Mouse (Mus musculus): ENCODE results near the gene Plscr4. TPM values are rescaled to one million over a fixed set of nuclear protein-coding genes. Genes with fewer than 3 reads are reported as not detected.

Gene Plscr4
- total RNA-seq (2022) = 1 to 10 TPM; 1.9 to 2.6 (median 2.2) TPM

DNA sequence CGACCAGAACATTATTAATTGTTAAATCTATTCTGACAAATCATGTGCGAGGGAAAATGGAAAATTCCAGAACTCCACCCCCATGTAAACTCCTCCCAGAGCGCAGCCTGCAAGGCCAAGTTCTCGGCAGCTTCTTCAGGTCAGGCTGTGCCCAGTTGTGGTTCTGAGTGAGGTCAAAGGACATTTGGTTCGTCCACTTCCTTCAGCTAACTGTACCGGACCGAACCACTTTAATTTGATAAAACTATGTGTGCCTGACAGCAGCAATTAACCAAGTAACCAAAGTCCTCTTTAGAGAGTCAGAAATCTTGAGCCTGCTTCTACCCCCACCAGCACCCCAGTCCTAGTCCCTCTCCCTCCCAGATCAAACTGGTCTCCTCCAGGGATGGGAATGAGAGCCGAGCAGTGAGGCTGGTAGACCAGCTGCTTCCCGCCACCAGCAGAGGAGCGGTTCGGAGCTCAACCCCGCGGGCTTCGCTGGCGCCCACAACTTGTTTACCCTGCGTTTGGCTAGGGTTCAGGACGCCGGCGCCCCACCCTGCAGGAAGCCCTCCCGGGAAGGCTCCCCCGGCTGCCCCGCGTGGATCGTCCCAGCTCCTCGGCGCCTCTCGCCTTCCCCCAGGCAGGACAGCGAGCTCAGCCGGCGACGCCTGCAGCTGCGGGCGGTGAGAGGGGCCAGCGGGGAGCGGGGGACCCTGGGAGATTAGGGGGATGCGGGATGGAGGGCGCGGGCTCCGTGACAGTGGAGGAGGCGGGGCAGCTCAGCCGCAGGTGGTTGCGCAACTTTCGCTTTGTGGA is at the start of gene Plscr4:
Gene Plscr4, plus strand, starts transcription at position 113 of the 798 bp plus-strand sequence.
- peak in 1 of 2 experiments; percentile 17 for DNase-seq (ENCODE audit: low spot score in 2 of 2)

DNA sequence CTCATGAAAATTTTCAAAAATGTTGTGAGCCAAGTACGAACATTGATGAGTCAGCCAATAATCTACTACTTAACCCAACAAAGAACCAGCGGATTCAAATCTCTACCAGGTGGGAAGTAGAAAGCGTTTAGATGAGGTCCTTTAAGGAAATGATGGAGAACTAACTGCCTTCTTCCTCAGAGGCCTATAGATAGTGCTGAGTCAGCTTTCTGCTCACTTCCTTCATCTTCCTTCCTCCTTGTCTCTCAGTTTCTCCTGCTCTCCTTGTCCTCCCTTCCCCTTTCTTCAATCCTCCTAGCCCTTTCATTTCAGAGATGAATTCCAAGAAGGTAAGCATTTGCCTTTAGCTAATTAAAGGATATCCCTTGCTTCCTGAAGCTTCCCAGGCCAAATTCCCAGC is 46.9 kb upstream of the Plscr4 start:
- no peak for DNase-seq (ENCODE audit: low spot score in 2 of 2)

DNA sequence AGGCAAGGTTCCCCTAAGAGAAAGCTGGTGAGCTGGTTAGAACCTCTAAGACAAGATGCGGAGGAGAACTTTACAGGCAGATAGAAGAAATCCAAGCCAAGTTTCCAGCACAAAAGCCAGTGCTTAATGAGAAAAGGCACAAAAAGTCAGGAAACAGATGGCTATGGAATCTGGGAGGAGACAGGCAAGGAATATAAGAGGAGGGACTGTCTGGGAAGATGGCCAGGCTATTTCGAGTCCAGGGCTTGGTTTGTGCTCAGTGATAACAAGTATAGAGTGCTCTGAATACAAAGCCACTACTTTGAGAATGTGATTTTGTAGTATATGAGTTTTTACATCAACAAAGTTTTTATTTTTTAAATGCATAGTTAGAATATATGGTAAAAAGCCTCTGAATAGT is 45.1 kb upstream of the Plscr4 start:
- peak in 1 of 2 experiments; percentile 24 for DNase-seq (ENCODE audit: low spot score in 2 of 2)

DNA sequence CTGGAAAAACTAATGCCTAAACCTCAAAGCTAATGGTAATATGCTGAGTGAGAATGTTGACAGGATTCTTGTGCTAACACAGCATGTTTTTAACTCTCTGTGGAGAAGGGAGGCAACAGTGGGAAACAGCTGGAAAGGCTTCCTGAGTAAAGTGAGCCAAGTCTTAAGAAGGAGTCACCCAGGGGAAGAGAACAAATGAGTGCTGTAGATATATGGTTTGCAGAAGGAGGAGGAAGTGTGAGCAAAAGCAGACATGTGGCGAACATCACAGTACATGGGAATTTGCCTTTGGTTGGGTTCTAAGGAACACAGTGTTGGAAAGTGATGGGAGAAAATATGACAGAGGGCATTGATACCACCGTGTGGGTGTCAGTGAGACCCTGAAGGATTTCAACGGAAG is 43.5 kb upstream of the Plscr4 start:
- no peak for DNase-seq (ENCODE audit: low spot score in 2 of 2)

DNA sequence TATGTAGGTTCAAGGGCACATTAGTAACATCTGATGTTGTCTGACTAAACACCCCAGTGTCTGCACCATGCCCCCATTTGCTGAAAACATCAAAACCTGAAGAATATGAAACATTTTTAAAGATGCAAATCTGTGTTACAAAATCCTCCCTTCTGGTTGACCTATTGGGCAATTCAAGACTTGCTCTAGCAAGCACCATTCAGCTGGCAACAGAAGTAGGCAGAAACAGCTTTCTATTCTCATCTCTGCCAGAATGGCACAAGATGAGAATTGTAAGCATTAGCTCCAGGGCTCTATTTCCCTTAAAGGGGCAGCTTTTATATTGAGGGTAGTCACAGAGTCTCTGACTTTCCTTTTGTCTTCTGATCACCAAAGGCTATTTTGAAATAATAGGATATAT is 19.4 kb upstream of the Plscr4 start:
- DNase-seq (ENCODE audit: low spot score in 2 of 2) = no peak

DNA sequence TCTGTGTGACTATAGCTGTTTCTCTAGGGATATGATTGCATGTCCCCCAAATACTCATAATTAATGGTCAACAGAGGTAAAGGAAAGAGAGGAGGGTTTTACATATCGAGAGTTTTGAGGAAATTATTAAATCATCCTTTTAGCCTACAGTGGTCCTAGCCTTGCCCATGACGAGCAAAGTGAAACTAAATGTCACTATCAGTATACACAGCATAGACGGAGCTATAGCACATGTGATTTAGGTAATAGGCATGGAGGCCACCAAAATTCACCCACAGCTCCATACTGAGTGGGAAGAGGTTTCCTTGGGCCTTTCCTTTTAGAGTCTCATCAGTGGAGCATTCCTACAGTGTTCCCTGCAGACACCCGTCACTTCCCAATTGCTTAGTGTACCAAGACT is 15.7 kb upstream of the Plscr4 start:
- DNase-seq (ENCODE audit: low spot score in 2 of 2) = no peak

DNA sequence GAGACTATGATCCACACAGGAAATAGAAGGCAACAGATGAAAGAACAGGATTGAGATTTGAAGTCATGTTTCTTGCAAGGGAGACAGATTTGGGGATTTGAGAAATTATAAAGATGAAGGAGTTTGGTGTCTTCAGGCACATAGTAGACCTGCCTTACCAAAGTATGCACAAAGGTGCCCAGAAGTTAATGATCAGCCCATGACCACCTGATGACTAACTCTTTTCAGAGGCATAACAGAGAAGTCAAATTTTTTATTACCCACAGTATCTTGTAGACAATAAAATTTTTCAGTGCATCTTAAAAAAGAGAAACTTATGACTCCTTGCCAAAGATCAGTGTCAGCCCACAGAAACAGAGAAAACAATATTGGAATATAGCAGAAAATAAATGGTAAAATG is 12.6 kb upstream of the Plscr4 start:
- no peak for DNase-seq (ENCODE audit: low spot score in 2 of 2)

DNA sequence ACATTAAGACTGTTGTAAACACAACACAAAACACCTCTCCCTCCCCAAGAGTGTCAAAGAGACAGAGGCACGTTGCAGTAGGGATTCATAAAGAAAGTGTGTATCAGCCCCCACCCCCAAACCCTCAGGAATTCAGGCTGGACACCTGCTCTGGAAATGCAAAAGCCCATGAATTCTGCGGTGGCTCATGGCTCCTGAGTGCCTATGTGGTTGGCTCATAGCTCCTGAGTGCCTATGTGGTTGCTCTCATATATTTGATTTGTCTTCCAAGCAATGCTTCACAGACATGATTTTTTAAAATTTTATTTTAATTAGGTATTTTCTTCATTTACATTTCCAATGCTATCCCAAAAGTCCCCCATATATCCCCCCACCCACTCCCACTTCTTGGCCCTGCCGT is 568 bp upstream of the Plscr4 start:
- DNase-seq (ENCODE audit: low spot score in 2 of 2) = no peak

DNA sequence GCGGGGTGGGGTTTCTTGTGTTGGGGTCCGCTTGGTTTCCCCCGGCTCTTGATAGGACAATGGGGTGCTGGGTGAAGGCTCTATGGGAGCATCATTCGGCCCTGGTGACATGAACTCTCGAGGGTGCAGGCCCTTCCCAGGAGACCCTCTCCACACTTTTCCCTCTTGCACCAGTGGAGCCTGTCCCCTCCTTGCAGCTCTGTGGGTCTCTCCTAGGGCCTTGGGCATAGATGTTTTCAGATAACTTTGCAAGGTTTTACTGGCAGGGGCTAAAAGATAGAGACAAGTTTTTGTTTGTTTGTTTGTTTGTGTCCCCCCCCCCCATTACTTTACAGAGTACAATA is 858 bp downstream of the Plscr4 start:
- no peak for DNase-seq (ENCODE audit: low spot score in 2 of 2)

DNA sequence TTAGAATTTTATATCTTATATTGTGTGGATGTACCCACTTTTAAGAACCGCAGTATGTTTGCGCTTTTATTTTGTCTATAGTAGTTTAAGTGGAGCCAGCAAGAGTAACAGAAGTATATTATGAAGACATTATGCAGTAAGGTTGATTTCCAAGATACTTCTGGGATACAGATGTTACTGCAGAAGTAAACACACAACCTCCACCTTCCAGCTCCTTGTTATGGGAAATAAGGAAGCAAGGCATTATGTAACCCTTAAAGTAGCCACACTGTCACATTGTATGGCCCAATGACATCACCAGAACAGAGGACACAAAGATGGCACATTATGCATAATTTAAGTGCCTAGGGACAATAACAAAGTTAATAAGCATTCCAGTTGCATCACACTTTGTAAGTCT is 1.2 kb downstream of the Plscr4 start:
- DNase-seq (ENCODE audit: low spot score in 2 of 2) = no peak

DNA sequence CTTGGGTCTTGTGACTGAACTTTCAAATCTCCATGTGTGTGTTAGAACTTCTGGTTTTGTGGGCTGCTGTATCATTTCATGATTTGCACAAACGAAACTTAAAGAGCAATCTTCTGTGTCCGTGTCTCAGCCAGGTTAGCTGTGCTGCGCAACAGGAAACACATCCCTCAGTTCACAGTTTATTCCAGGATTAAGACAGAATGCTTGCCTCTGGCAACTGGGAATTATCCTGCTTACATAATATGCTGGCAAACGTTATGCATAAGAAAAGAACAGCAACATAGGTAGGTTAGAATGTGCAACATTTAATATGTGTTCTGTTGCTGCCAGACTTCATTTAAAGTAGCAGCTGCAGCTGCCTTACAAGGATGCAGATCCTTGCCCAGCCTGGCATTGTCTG is 10.6 kb downstream of the Plscr4 start:
- no peak for DNase-seq (ENCODE audit: low spot score in 2 of 2)

DNA sequence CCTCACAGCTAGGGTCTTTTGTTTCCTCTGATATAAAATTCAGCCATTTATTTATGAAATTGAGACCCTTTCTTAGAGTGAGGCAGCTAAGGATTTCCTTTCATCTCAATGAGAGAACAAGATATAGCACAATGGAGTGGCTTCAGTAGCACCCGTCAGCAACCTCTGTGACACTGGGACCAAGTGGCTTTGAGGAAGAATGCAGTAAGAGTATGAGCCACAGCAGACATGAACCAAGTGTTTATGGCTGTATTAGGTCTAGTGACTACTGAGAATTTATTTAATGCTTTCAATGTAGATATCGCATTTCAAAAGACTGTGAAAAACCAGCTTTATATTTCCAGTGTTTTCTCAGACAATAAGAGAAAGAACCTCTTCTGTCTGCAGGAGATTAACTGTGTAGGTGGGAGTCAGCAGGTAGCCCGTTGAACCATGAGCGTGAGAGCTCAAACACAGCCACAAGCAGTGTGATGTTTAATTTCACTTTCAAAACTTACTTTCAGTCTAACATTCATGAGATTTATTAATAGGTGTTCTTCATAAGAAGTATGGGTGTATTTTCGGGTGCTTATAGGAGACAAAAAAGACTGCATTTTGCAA is 15.2 kb downstream of the Plscr4 start:
- DNase-seq (ENCODE audit: low spot score in 2 of 2) = no peak

DNA sequence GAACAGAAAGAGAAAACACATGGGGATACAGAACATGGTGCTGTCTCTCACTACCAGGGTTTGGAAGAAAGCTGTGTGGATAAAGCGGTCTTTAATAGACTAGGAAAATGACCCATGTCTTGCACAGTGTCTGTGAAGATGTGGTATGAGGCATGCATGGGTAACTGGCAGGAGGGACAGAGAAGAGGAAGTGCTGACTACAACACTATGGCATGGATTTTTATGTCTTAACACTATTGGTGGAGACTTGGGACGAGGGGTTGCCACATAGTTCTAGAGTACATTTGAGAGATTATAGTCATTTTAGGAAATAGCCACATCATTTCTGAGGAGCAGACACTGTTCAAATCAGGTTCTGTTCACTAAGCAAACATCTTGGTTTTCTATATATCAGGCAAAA is 16.0 kb downstream of the Plscr4 start:
- no peak for DNase-seq (ENCODE audit: low spot score in 2 of 2)

DNA sequence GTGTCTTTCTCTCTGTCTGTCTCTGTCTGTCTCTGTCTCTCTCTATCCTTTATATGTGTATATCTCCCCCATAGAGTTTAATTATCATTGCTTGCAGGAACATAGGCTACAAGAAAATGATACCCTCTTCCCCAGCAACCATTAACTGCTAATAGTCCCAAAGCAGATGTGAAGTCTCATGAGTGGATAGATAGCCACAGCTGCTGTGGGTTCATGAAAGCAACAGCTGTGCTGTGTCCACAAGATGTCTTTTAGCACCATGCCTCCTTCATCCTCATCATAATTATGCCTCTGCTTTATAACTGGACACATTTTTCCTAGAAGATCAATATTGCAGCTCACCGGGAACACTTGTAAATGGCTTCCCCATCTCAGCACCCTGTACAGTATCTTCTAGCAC is 17.1 kb downstream of the Plscr4 start:
- DNase-seq (ENCODE audit: low spot score in 2 of 2) = no peak

DNA sequence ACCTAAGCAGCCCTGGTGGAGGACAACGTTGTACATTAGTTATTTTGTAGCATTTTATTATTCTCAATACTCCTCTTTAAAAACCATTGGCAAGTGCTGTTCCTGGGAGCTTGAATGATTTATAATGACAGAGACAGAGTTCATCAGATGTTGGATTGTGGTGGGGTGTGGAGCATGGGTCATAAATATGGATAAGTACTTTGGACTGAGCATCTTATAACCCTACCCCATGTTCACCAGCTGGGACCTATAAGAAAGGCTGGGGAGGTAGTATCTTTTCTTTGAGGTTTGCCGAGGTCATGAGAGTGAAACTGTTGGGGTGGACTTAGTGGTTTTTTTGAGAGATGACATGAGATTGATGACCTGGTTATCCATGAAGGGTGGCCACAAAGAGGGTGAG is 24.5 kb downstream of the Plscr4 start:
- no peak for DNase-seq (ENCODE audit: low spot score in 2 of 2)

DNA sequence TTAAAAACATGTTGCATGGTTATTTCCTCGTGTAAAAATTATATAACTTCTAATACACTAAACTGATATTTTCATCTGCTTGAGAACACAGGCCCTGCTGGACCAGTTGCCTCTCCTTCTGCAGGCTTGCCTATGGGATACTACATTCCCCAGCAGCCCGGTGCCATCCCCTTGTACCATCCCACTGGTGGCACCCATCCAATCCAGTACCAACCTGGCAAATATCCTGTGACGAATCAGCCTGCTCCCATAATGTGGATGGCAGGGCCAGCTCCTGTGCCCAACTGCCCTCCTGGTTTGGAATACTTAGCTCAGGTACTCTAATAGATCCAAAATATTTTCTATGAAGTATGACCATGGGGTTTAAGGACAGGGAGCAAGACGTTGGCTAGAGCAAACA is 25.4 kb downstream of the Plscr4 start:
- no peak for DNase-seq (ENCODE audit: low spot score in 2 of 2)

DNA sequence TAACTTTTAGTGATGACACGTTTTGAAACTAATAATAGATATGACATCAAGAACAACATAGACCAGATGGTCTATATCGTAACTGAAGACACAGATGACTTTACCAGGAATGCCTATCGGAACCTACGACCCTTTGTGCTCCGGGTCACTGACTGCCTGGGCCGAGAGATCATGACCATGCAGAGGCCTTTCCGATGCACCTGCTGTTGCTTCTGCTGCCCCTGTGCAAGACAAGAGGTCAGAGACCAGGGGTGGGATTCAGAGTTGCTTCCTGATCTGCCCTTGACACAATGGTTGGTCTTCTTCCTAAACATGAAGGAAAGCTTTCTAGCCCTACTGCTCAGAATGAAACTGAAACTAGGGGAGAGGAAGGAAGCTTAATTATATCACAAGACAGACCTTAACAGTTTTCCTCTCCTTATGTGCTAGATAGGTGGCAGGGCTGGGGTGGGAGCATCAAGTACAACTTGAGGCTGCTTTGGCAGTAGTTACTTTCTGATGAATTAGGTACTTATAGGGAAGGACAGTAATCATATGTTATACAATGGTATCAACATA is 27.6 kb downstream of the Plscr4 start:
- no peak for DNase-seq (ENCODE audit: low spot score in 2 of 2)

DNA sequence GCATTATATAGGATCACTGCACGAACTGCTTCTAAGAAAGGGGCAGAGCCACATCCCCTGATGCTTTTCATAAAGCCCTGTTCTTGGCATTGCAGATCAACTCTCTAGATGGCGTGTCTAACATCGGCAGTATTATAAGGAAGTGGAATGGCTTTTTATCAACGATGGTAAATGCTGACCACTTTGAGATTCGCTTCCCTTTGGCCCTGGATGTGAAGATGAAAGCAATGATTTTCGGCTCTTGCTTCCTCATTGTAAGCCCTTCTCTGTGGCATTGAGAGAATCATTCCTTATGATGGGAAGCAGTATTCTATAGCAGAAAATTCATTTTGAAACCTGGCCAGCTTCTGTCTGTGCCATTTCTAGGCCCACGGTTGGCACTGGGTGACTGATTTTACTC is 32.7 kb downstream of the Plscr4 start:
- no peak for DNase-seq (ENCODE audit: low spot score in 2 of 2)

DNA sequence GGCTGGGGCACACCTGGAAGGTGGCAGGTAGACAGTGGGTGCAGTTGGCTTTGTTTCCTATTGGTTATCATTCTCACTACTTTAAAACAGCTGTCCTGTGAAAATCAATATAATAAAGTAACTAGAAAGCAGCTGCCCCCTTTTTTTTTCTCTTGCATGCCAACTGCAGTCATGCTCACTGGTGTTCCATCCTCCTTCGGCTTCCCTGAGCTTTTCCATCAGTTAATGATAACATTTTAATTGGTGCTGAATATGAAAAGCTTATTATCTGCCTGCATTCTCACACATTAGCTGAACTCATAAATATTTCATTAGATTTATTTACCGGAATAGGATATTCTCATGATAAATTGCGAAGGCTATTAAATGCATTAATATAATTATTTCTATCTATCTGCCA is 33.1 kb downstream of the Plscr4 start:
- no peak for DNase-seq (ENCODE audit: low spot score in 2 of 2)

DNA sequence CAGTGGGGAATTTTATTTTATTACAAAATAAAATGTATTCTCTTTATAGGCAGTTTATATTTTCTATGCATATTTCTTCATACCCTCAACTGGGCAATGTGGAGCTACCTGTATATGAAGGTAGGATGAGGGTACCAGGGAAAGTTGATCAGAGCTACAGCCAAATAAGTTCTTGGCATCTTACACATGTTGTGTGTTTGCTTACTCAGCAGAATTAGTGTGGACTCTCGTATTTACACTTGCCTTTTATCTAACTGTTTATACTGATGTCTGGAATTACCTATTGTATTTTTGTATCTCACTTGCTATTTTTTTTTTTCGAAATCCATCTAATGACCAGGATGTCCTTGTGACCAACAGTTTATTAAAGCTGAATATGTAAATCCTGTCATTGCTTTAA is 34.1 kb downstream of the Plscr4 start:
- DNase-seq (ENCODE audit: low spot score in 2 of 2) = no peak

DNA sequence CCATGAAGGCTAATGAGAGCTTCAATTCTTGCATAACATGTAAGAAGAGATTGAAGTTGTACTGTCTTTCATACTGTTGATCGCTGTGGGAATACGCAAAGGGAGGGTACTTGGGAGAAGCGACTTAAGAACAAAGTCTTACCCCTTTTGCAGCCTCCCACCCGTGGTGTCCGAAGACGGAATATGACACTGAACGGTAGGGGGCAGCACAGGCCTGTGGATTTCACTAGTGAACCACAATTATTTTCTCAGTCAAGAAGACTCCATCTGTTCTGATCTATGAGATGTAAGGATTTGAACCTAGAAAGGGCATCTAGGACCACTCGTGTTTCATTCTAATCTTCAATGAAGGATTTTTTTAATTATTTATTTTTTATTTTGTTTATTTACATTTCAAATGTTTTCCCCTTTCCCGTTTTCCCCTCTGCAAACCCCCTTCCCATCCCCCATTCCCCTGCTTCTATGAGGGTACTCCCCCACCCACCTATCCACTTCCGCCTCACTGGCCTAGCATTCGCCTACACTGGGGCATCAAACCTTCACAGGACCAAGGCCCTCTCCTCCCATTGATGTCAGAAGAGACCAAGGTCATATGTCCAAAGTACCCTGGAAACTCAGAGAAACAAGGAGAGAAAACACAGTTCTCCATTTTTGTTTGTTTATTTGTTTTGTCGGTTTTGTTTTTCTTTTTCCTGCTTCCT is 42.7 kb downstream of the Plscr4 start:
- peak; percentile 21 to 80 for DNase-seq (ENCODE audit: low spot score in 2 of 2)

DNA sequence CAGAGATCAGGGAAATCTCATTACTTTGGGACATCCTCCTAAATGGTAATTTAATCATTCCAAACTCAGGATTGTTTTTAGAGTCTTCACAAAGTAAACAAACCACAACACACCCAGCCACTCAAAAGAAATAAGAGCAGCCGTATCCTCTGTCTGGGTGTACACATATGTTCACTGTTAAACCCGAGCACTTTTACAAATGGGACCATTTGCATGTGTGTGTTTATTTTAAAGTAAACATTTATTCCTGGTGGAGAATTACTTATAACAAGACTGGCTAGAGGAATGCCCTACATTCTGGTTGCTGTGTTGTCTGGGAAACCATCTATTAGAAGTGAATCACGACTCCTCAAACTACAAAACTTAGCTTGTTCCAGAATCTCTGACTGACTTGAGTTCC is 47.1 kb downstream of the Plscr4 start:
- no peak for DNase-seq (ENCODE audit: low spot score in 2 of 2)

DNA sequence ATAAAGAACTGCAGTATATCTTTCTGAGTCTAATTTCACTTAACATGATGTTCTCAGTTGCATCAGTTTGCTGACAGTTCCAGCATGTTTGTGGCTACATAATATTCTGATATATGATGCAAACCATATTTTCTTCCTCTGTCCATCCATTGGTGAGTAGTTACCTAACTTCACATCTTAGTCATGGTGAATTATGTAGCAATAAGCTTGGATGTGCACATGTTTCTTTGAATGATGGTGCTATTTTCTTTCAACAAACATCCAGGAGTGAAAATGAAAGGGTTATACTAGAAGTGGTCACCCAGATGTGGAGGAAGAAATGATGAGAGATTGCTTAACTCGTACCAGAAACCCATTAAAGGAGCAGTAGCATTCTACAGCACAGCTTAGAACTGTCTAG is 47.7 kb downstream of the Plscr4 start:
- no peak for DNase-seq (ENCODE audit: low spot score in 2 of 2)
